Mouse (Mus musculus) bone marrow macrophage, adult 2 months (primary cell): Measurements from ENCODE around the gene Khdc1a.

Source experiments
- CTCF ChIP-seq: IDR thresholded peaks from 2 replicates; pipeline ENCODE4 v1.5.1; 2012; ENCODE audit warnings: low read depth, mild to moderate bottlenecking, low read length, moderate library complexity
- POLR2A ChIP-seq: IDR thresholded peaks from 2 replicates; pipeline ENCODE4 v1.6.1; 2012; ENCODE audit warnings: mild to moderate bottlenecking, low read depth, low read length, borderline replicate concordance

- TF ChIP-seq CTCF = no peak
- TF ChIP-seq POLR2A = no peak
These were observed 27.8 kb upstream of the Khdc1a start for GRCm38 (mm10) chr1:21321656-21322055.
